ENCODE assay signal across 9 mouse cellular contexts in genomic region chr9:61375002-61375401, GRCm38 (mm10). TPM values are rescaled to one million over a fixed set of nuclear protein-coding genes. Genes with fewer than 3 reads are reported as not detected.
A peak's percentile ranks its signal among the peaks of the same experiment; 100 is the strongest.
DNase-seq lines count a peak whose midpoint lies in the region; ATAC-seq and TF ChIP-seq lines count a peak whose summit lies in the region.
"Had no signal": no experiment of that assay in that cellular context is flagged by ENCODE, and none has a peak within 500 bp of the region (broad histone marks: within the 10 kb centered on the region; RNA-seq: fewer than 3 reads in every experiment).

No protein-coding gene starts in this region.

- ATAC-seq in heart, embryonic 15.5 days (replicated peaks; ENCODE audit: insufficient number of reproducible peaks, insufficient read depth, low FRiP score, low read depth) = no peak
- no peak for ATAC-seq in G1E (ENCODE audit: extremely low read depth, insufficient number of reproducible peaks, low FRiP score, poor library complexity, severe bottlenecking)
- ATAC-seq in forebrain, postnatal 0 days = no peak
- no peak for ATAC-seq in midbrain, embryonic 11.5 days (ENCODE audit: low FRiP score)
- ATAC-seq: Patski had no signal

- no peaks in the 10 kb centered on the region for H3K9me3 ChIP-seq in heart, embryonic 15.5 days (replicated peaks)
- H3K9me3 ChIP-seq in G1E (replicated peaks) = peaks cover 14% of the 10 kb centered on the region
- H3K9me3 ChIP-seq in forebrain, postnatal 0 days (ENCODE audit: low read length) = no peaks in the 10 kb centered on the region
- H3K9me3 ChIP-seq in midbrain, embryonic 11.5 days (ENCODE audit: control insufficient read depth, low read length) = no peaks in the 10 kb centered on the region

- peaks cover 62% of the 10 kb centered on the region for H3K27me3 ChIP-seq in heart, embryonic 15.5 days
- H3K27me3 ChIP-seq in G1E (ENCODE audit: insufficient read depth, low read length) = no peaks in the 10 kb centered on the region; the same call in 1 of the 2 replicates
- H3K27me3 ChIP-seq in forebrain, postnatal 0 days (ENCODE audit: insufficient read depth, low read length) = no peaks in the 10 kb centered on the region
- no peaks in the 10 kb centered on the region for H3K27me3 ChIP-seq in midbrain, embryonic 11.5 days (ENCODE audit: control insufficient read depth, insufficient read depth, low read length)
- H3K27me3 ChIP-seq: Patski had no signal

- intact Hi-C loops in heart, postnatal 14 days (cut with DNase I) = no loop called here
- intact Hi-C loops in left cerebral cortex, postnatal 14 days (cut with DNase I) = loop anchor here (10.0 kb wide), 1 partner anchor 330 kb away; no protein-coding TSS in a partner anchor

- H3K4me3 ChIP-seq in heart, embryonic 15.5 days = peak overlapping the region; percentile 74
- H3K4me3 ChIP-seq in G1E (ENCODE audit: low read depth, low read length) = peak overlapping the region; percentile 75; the same call in 1 of the 2 replicates
- peak overlapping the region; percentile 83 for H3K4me3 ChIP-seq in forebrain, postnatal 0 days (ENCODE audit: low read depth, low read length)
- peak overlapping the region; percentile 87 for H3K4me3 ChIP-seq in midbrain, embryonic 11.5 days (ENCODE audit: low read depth, low read length)

- no peaks in the 10 kb centered on the region for H3K36me3 ChIP-seq in heart, embryonic 15.5 days
- H3K36me3 ChIP-seq in G1E (replicated peaks) = peaks cover 35% of the 10 kb centered on the region
- 0 out of 2 replicates have a peak, but pooled peaks cover 4% of the 10 kb centered on the region for H3K36me3 ChIP-seq in forebrain, postnatal 0 days (ENCODE audit: insufficient read depth)
- H3K36me3 ChIP-seq in midbrain, embryonic 11.5 days (ENCODE audit: control insufficient read depth, insufficient read depth, low read length) = peaks cover 5% of the 10 kb centered on the region; the same call in 1 of the 2 replicates

- 42% methylated on average over 5 of the region's 5 CpGs for WGBS in heart, embryonic 15.5 days
- 11% methylated on average over 5 of the region's 5 CpGs for WGBS in forebrain, postnatal 0 days
- 11% methylated on average over 5 of the region's 5 CpGs for WGBS in midbrain, embryonic 11.5 days

- DNase-seq in heart, postnatal 14 days = no peak
- no peak for DNase-seq in G1E (ENCODE audit: low spot score)
- DNase-seq in forebrain, postnatal 0 days = no peak
- no peak for DNase-seq in midbrain, embryonic 11.5 days (ENCODE audit: low spot score, missing footprints)
- DNase-seq in left cerebral cortex, postnatal 14 days (ENCODE audit: low spot score in 2 of 2) = no peak
- no peak for DNase-seq in cerebellum, postnatal 4 days (ENCODE audit: low spot score in 2 of 2)
- DNase-seq in right cerebral cortex, postnatal 25 days = no peak

- H3K4me1 ChIP-seq in heart, embryonic 15.5 days (replicated peaks) = peaks cover 82% of the 10 kb centered on the region
- H3K4me1 ChIP-seq in G1E (ENCODE audit: insufficient read depth, low read depth, low read length) = peaks cover 42% of the 10 kb centered on the region
- H3K4me1 ChIP-seq in forebrain, postnatal 0 days (ENCODE audit: insufficient read depth) = peaks cover 25% of the 10 kb centered on the region
- H3K4me1 ChIP-seq in midbrain, embryonic 11.5 days (ENCODE audit: control insufficient read depth, insufficient read depth, low read length) = peaks cover 59% of the 10 kb centered on the region

- H3K9ac ChIP-seq in heart, embryonic 15.5 days = no peak overlapping the region
- peak overlapping the region; percentile 88; the same call in 1 of the 2 replicates for H3K9ac ChIP-seq in forebrain, postnatal 0 days
- peak overlapping the region; percentile 98 for H3K9ac ChIP-seq in midbrain, embryonic 11.5 days (ENCODE audit: low read length)

- H3K4me2 ChIP-seq in heart, embryonic 15.5 days = peak overlapping the region; percentile 94
- peak overlapping the region; percentile 99 for H3K4me2 ChIP-seq in forebrain, postnatal 0 days (ENCODE audit: low read depth)
- peak overlapping the region; percentile 99 for H3K4me2 ChIP-seq in midbrain, embryonic 11.5 days

- TF ChIP-seq CTCF in G1E (IDR thresholded peaks at IDR 0.05; ENCODE audit: low read depth, low read length) = no peak
- no peak for TF ChIP-seq CTCF in forebrain, postnatal 0 days (IDR thresholded peaks at IDR 0.05; ENCODE audit: low read depth)

- H3K27ac ChIP-seq in heart, embryonic 15.5 days = no peak overlapping the region
- no peak overlapping the region for H3K27ac ChIP-seq in forebrain, postnatal 0 days (ENCODE audit: low read depth, low read length)
- H3K27ac ChIP-seq in midbrain, embryonic 11.5 days (ENCODE audit: low read depth, low read length) = no peak overlapping the region

RNA-seq across cellular contexts. Expression of gene Tle3, which starts 2.8 kb away (rescaled TPM):
- polyA plus RNA-seq in heart, embryonic 15.5 days (2015; fragmentation: Nextera tagmentation; extraction: Ambion mirVana) = 7.3 and 14.3 TPM in 2 replicates
- total RNA-seq in heart, postnatal 14 days (2021) = 10 to 100 TPM; 24.4 to 29.0 TPM
- 131 and 136 TPM in 2 replicates for total RNA-seq in G1E (2014; fragmentation: Nextera tagmentation)
- total RNA-seq in G1E (2017) = 22.7 and 29.7 TPM in 2 replicates
- polyA plus RNA-seq in G1E (2012) = 144 and 162 TPM in 2 replicates
- 63.3 and 66.3 TPM in 2 replicates for total RNA-seq in forebrain, postnatal 0 days (2014; rRNA removed)
- 16.3 and 21.1 TPM in 2 replicates for polyA plus RNA-seq in forebrain, postnatal 0 days (2015; fragmentation: Nextera tagmentation; extraction: Ambion mirVana)
- 38.2 and 38.9 TPM in 2 replicates for polyA plus RNA-seq in midbrain, embryonic 11.5 days (2014; fragmentation: Nextera tagmentation; extraction: Ambion mirVana)
- 10 to 100 TPM; 81.7 to 98.0 TPM for total RNA-seq in left cerebral cortex, postnatal 14 days (2021)
